Mouse (Mus musculus): ENCODE results near the gene Ccdc107.

Ccdc107 gene

GRCm38 (mm10) chr4:43513300-43513699, 20.6 kb downstream of the Ccdc107 start:
- DNase-seq = no peak

- no peak for DNase-seq
These were observed 21.1 kb downstream of the Ccdc107 start for GRCm38 (mm10) chr4:43513791-43514190.

- no peak for DNase-seq
These were observed 23.3 kb downstream of the Ccdc107 start for GRCm38 (mm10) chr4:43515764-43516708.

GRCm38 (mm10) chr4:43519551-43519950, 26.9 kb downstream of the Ccdc107 start:
- no peak for DNase-seq

GRCm38 (mm10) chr4:43519956-43520355, 27.3 kb downstream of the Ccdc107 start:
- DNase-seq = peak; percentile 84

GRCm38 (mm10) chr4:43527880-43528279, 35.2 kb downstream of the Ccdc107 start:
- peak; percentile 23 for DNase-seq

- peak; percentile 21 for DNase-seq
These were observed 35.8 kb downstream of the Ccdc107 start for GRCm38 (mm10) chr4:43528487-43528886.

GRCm38 (mm10) chr4:43530081-43530501, 37.4 kb downstream of the Ccdc107 start:
- peak; percentile 26 for DNase-seq

GRCm38 (mm10) chr4:43530581-43530980, 37.9 kb downstream of the Ccdc107 start:
- peak; percentile 76 for DNase-seq

GRCm38 (mm10) chr4:43533270-43533669, 40.6 kb downstream of the Ccdc107 start:
- DNase-seq = no peak

GRCm38 (mm10) chr4:43535628-43536027, 42.9 kb downstream of the Ccdc107 start:
- DNase-seq = no peak

- no peak for DNase-seq
These were observed 43.3 kb downstream of the Ccdc107 start for GRCm38 (mm10) chr4:43536031-43536430.

- no peak for DNase-seq
These were observed 49.3 kb downstream of the Ccdc107 start for GRCm38 (mm10) chr4:43542044-43542443.
